Mouse (Mus musculus): ENCODE data around the gene Ift122. TPM values are rescaled to one million over a fixed set of nuclear protein-coding genes. Genes with fewer than 3 reads are reported as not detected.

The Ift122 gene
- polyA plus RNA-seq, 1 experiment from 2014 or later, result 29.4 TPM

DNA sequence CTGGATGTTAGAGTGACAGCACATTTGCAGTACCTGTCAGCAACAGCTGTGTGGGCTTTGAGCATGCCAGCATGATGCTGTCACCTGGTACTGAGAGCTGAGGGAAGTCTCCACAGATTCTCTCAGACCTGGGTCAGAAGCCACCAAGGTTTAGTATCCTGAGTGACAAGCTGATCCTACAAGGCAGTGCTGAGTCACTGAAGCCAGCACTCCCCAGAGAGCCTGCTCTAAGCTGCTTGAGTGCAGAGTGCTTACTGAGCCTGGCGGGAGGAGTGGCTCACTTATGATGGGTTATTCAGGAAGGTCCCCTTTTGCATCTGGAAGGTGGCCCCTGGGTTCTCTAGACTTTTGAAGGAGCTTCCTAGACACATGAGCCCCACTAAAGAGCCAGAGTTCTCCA, 53.2 kb downstream of the Ift122 start:
- no peak overlapping the region for H3K4me2 ChIP-seq (ENCODE audit: low read depth, severe bottlenecking)
- no peaks in the 10 kb centered on the region for H3K9me3 ChIP-seq (ENCODE audit: control insufficient read depth, low read length)
- no peak overlapping the region for H3K4me3 ChIP-seq (ENCODE audit: low read depth, low read length)
- DNase-seq (ENCODE audit: low spot score) (no peak), ATAC-seq (ENCODE audit: insufficient number of reproducible peaks, low FRiP score, low TSS enrichment, low read depth) (no peak)
- WGBS, result 75% methylated on average over 1 of the region's 1 CpGs
- peaks cover 3% of the 10 kb centered on the region; the same call in 1 of the 2 replicates for H3K36me3 ChIP-seq (ENCODE audit: control insufficient read depth, insufficient read depth, low read length)
- no peaks in the 10 kb centered on the region for H3K27me3 ChIP-seq (ENCODE audit: control insufficient read depth, insufficient read depth, low read length)
- no peaks in the 10 kb centered on the region for H3K4me1 ChIP-seq (ENCODE audit: control insufficient read depth, insufficient read depth, low read length)
- H3K27ac ChIP-seq (replicated peaks; ENCODE audit: low read depth, low read length), result no peak overlapping the region
- H3K9ac ChIP-seq (ENCODE audit: low read length), result no peak overlapping the region

DNA sequence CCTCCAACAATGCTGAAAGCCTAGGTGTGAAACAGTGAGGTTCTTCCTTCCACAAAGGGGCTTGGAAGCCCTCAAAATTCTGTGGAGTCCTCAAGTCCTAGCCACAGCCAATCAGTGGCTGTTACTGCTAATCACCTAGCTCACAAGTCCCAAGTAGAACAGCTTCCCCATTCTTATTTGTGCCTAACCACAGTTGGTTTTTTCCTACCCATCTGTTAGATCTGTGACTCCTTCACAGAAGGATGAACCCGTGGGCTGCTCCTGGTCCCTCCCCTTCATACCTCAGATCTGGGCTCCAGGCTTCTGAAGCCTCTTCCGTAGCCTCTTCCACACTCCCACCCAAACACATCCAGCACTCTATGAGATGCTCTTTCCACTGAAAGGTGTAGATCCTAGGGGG, 53.6 kb downstream of the Ift122 start:
- 81% methylated on average over 2 of the region's 2 CpGs for WGBS
- H3K36me3 ChIP-seq (ENCODE audit: control insufficient read depth, insufficient read depth, low read length), result peaks cover 3% of the 10 kb centered on the region; the same call in 1 of the 2 replicates

DNA sequence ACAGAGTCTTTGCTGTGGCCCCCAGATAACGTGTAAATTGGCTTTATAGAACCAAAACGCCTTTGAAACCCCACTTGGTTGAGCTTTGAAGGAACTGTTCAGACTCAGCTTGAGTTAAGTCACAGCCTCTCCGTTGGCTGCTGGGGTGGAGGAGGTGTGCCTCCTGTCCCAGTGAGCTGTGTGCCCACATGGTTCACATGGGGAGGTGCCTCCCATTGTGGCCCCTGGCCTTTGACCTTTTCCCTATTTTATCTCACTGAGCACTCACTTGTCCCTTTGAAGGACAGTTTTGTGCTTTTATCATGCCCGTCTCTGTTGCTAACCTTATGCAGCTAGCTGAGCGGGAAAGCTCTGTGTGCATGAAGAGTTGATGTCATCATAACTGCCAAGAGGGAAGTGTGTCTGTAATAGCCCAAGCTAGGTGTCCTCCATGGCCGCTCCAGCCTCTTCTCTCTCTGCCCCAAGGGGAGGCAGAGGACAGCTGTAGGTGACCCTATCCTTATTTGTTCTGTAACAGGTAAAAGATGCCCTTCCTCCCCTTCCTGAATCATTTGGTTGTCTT, 55.2 kb downstream of the Ift122 start:
- Histone ChIP-seq H3K27me3 (ENCODE audit: control insufficient read depth, insufficient read depth, low read length) (no peaks in the 10 kb centered on the region), H3K4me2 (ENCODE audit: low read depth, severe bottlenecking) (no peak overlapping the region), H3K9me3 (ENCODE audit: control insufficient read depth, low read length) (no peaks in the 10 kb centered on the region), H3K4me3 (ENCODE audit: low read depth, low read length) (no peak overlapping the region), H3K27ac (replicated peaks; ENCODE audit: low read depth, low read length) (no peak overlapping the region), H3K4me1 (ENCODE audit: control insufficient read depth, insufficient read depth, low read length) (no peaks in the 10 kb centered on the region), H3K9ac (ENCODE audit: low read length) (no peak overlapping the region), H3K36me3 (ENCODE audit: control insufficient read depth, insufficient read depth, low read length) (peaks cover 3% of the 10 kb centered on the region; the same call in 1 of the 2 replicates)
- ATAC-seq (ENCODE audit: insufficient number of reproducible peaks, low FRiP score, low TSS enrichment, low read depth) (no peak), DNase-seq (ENCODE audit: low spot score) (no peak)
- 47% methylated on average over 6 of the region's 6 CpGs for WGBS

More for the DNA sequence above, 53.6 kb downstream of the Ift122 start:
- no peaks in the 10 kb centered on the region for H3K9me3 ChIP-seq (ENCODE audit: control insufficient read depth, low read length)
- no peak overlapping the region for H3K9ac ChIP-seq (ENCODE audit: low read length)
- H3K27ac ChIP-seq (replicated peaks; ENCODE audit: low read depth, low read length), result no peak overlapping the region
- H3K27me3 ChIP-seq (ENCODE audit: control insufficient read depth, insufficient read depth, low read length), result no peaks in the 10 kb centered on the region
- no peak overlapping the region for H3K4me2 ChIP-seq (ENCODE audit: low read depth, severe bottlenecking)
- no peak for ATAC-seq (ENCODE audit: insufficient number of reproducible peaks, low FRiP score, low TSS enrichment, low read depth)
- H3K4me1 ChIP-seq (ENCODE audit: control insufficient read depth, insufficient read depth, low read length), result no peaks in the 10 kb centered on the region
- H3K4me3 ChIP-seq (ENCODE audit: low read depth, low read length), result no peak overlapping the region
- no peak for DNase-seq (ENCODE audit: low spot score)

DNA sequence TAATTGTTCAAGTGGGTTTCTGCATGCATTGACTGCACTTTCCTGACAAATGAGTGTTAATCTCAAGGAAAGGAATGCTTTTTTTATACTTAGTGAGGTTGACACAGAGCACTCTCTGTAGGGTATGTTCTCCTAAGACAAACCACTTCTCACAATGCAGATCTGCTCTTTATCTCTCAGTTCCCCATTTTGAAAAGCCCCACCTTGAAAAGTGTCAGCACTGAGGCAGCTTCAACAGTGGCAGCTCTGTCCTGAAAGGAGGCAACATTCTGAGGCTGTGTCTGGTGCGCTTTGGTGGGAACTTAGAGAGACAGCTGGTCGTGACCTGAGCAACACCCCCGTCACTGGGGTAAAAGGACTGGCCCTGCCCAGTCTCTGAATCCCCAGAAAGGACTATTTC, 55.8 kb downstream of the Ift122 start:
- H3K27me3 ChIP-seq (ENCODE audit: control insufficient read depth, insufficient read depth, low read length), result no peaks in the 10 kb centered on the region
- DNase-seq (ENCODE audit: low spot score), result no peak
- H3K36me3 ChIP-seq (ENCODE audit: control insufficient read depth, insufficient read depth, low read length), result peaks cover 3% of the 10 kb centered on the region; the same call in 1 of the 2 replicates
- no peaks in the 10 kb centered on the region for H3K9me3 ChIP-seq (ENCODE audit: control insufficient read depth, low read length)
- no peak overlapping the region for H3K9ac ChIP-seq (ENCODE audit: low read length)
- H3K4me3 ChIP-seq (ENCODE audit: low read depth, low read length), result no peak overlapping the region
- H3K4me1 ChIP-seq (ENCODE audit: control insufficient read depth, insufficient read depth, low read length), result no peaks in the 10 kb centered on the region
- 70% methylated on average over 3 of the region's 3 CpGs for WGBS
- no peak for ATAC-seq (ENCODE audit: insufficient number of reproducible peaks, low FRiP score, low TSS enrichment, low read depth)
- H3K4me2 ChIP-seq (ENCODE audit: low read depth, severe bottlenecking), result no peak overlapping the region
- H3K27ac ChIP-seq (replicated peaks; ENCODE audit: low read depth, low read length), result no peak overlapping the region

DNA sequence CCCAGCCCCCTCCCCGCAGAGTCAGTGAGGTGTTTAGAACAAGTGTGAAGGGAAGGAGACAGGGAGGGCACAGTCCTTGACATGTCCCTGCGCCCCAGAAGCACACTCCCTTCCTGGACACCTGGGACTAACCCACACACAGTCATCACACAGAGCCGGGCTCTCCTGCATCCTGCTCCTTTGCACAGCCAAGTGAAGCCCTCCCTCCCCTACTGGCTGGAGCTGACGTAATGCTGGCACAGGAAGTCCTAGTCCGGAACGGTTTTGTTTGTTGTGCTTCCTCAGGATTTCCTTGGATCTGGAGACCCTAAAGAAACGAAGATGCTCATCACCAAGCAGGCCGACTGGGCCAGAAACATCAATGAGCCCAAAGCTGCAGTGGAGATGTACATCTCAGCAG, 56.7 kb downstream of the Ift122 start:
- H3K4me2 ChIP-seq (ENCODE audit: low read depth, severe bottlenecking), result no peak overlapping the region
- no peak overlapping the region for H3K27ac ChIP-seq (replicated peaks; ENCODE audit: low read depth, low read length)
- no peak overlapping the region for H3K4me3 ChIP-seq (ENCODE audit: low read depth, low read length)
- DNase-seq (ENCODE audit: low spot score), result no peak
- ATAC-seq (ENCODE audit: insufficient number of reproducible peaks, low FRiP score, low TSS enrichment, low read depth), result no peak
- peaks cover 3% of the 10 kb centered on the region; the same call in 1 of the 2 replicates for H3K36me3 ChIP-seq (ENCODE audit: control insufficient read depth, insufficient read depth, low read length)
- WGBS, result 68% methylated on average over 8 of the region's 8 CpGs
- H3K4me1 ChIP-seq (ENCODE audit: control insufficient read depth, insufficient read depth, low read length), result no peaks in the 10 kb centered on the region
- no peaks in the 10 kb centered on the region for H3K9me3 ChIP-seq (ENCODE audit: control insufficient read depth, low read length)
- H3K27me3 ChIP-seq (ENCODE audit: control insufficient read depth, insufficient read depth, low read length), result no peaks in the 10 kb centered on the region
- H3K9ac ChIP-seq (ENCODE audit: low read length), result no peak overlapping the region

DNA sequence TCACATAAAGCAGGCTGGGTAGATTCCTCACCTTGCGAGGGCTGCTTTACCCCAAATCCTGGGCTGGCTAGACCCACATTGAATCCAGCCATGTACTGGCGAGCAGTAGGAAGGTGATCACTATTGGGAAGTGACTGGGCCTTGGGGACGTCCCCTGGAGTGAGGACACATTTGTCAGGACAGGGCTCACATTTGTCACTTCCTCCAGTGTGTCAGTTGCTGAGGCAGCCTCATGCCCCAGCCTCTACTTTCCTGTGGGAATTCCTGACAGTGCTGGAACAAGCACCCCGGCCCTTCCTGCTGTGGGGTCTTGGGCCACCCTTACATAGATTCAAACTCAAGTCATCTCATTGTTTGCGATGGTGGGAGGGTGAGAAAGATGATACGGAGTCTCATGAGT, 58.5 kb downstream of the Ift122 start:
- no peak overlapping the region for H3K27ac ChIP-seq (replicated peaks; ENCODE audit: low read depth, low read length)
- DNase-seq (ENCODE audit: low spot score) (no peak), ATAC-seq (ENCODE audit: insufficient number of reproducible peaks, low FRiP score, low TSS enrichment, low read depth) (no peak)
- H3K4me2 ChIP-seq (ENCODE audit: low read depth, severe bottlenecking), result no peak overlapping the region
- H3K4me1 ChIP-seq (ENCODE audit: control insufficient read depth, insufficient read depth, low read length), result no peaks in the 10 kb centered on the region
- no peak overlapping the region for H3K9ac ChIP-seq (ENCODE audit: low read length)
- peaks cover 3% of the 10 kb centered on the region; the same call in 1 of the 2 replicates for H3K36me3 ChIP-seq (ENCODE audit: control insufficient read depth, insufficient read depth, low read length)
- no peaks in the 10 kb centered on the region for H3K9me3 ChIP-seq (ENCODE audit: control insufficient read depth, low read length)
- no peak overlapping the region for H3K4me3 ChIP-seq (ENCODE audit: low read depth, low read length)
- no peaks in the 10 kb centered on the region for H3K27me3 ChIP-seq (ENCODE audit: control insufficient read depth, insufficient read depth, low read length)
- 77% methylated on average over 6 of the region's 6 CpGs for WGBS

DNA sequence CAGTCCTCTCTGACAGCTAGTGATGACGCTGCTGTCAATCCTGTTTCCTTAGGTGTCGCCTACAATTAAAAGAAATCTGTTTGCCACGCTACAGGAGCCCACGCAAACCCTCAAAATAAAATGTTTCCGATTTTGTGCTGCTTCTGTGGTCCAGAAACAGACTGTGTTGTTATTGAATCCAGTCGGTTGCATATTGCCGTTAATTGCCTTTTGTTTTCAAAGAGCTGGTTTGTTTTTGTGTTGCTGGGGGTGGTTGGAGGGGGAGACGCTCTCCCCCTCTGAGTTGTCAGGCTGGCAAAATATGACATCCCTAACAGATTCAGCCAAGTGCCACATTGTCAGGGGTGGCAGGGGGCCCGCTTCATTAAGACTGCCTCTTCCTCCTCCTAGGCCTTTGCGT, 60.2 kb downstream of the Ift122 start:
- no peaks in the 10 kb centered on the region for H3K27me3 ChIP-seq (ENCODE audit: control insufficient read depth, insufficient read depth, low read length)
- DNase-seq (ENCODE audit: low spot score), result no peak
- no peaks in the 10 kb centered on the region for H3K4me1 ChIP-seq (ENCODE audit: control insufficient read depth, insufficient read depth, low read length)
- no peak overlapping the region for H3K9ac ChIP-seq (ENCODE audit: low read length)
- H3K4me3 ChIP-seq (ENCODE audit: low read depth, low read length), result no peak overlapping the region
- ATAC-seq (ENCODE audit: insufficient number of reproducible peaks, low FRiP score, low TSS enrichment, low read depth), result no peak
- 92% methylated on average over 10 of the region's 10 CpGs for WGBS
- no peak overlapping the region for H3K27ac ChIP-seq (replicated peaks; ENCODE audit: low read depth, low read length)
- H3K4me2 ChIP-seq (ENCODE audit: low read depth, severe bottlenecking), result no peak overlapping the region
- 0 out of 2 replicates have a peak, but pooled peaks cover 2% of the 10 kb centered on the region for H3K36me3 ChIP-seq (ENCODE audit: control insufficient read depth, insufficient read depth, low read length)
- H3K9me3 ChIP-seq (ENCODE audit: control insufficient read depth, low read length), result no peaks in the 10 kb centered on the region

DNA sequence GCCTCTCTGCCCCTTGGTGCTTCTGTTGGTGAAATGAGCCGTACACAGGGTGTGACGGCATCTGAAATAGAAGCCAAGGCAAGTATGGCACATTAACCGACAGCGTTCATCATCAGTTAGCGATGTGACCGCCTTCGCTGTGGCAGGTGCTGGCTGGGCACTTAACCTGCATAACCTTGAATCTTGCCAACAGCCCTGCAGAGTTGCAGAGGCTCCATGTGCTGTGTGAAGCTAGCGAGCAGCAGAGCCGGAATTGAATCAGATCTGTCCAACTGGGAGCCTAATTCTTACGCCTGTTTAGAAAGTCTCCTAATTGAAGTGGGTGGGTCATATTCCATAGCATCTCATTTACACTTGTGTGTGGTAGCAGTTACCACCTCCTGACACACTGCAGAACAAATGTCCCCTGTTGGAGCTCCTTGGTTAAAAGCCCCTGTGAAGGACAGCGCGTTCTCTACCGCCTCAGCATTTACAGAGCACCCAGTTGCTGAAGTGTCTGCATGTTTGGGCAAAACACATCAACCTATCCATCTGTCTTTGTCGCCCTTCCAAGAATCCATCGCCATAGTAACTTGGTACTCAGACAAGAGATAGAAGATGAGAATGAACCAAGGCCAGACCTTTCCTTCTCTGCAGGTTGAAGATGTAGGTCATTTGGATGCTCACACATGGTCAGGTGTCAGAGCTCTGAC, 61.4 kb downstream of the Ift122 start:
- Histone ChIP-seq H3K27me3 (ENCODE audit: control insufficient read depth, insufficient read depth, low read length) (no peaks in the 10 kb centered on the region), H3K4me3 (ENCODE audit: low read depth, low read length) (no peak overlapping the region), H3K27ac (replicated peaks; ENCODE audit: low read depth, low read length) (no peak overlapping the region), H3K9me3 (ENCODE audit: control insufficient read depth, low read length) (no peaks in the 10 kb centered on the region), H3K36me3 (ENCODE audit: control insufficient read depth, insufficient read depth, low read length) (0 out of 2 replicates have a peak, but pooled peaks cover 2% of the 10 kb centered on the region), H3K4me1 (ENCODE audit: control insufficient read depth, insufficient read depth, low read length) (no peaks in the 10 kb centered on the region), H3K9ac (ENCODE audit: low read length) (no peak overlapping the region), H3K4me2 (ENCODE audit: low read depth, severe bottlenecking) (no peak overlapping the region)
- ATAC-seq (ENCODE audit: insufficient number of reproducible peaks, low FRiP score, low TSS enrichment, low read depth) (no peak), DNase-seq (ENCODE audit: low spot score) (no peak)
- 88% methylated on average over 15 of the region's 15 CpGs for WGBS

All from limb, embryonic 11.5 days (tissue).